Mouse (Mus musculus): Measurements from ENCODE around the gene E130311K13Rik. TPM values are rescaled to one million over a fixed set of nuclear protein-coding genes. Genes with fewer than 3 reads are reported as not detected.

The E130311K13Rik gene
- total RNA-seq, 4 experiments from 2014 or later, result 5.4 to 8.8 (median 7.4) TPM

- DNase-seq (ENCODE audit: low spot score in 2 of 2), result no peak
Measured at GRCm38 (mm10) chr3:63895786-63896185, 33.5 kb downstream of the E130311K13Rik start.

- no peak for DNase-seq (ENCODE audit: low spot score in 2 of 2)
Measured at GRCm38 (mm10) chr3:63893677-63894076, 35.6 kb downstream of the E130311K13Rik start.

GRCm38 (mm10) chr3:63892154-63892553 lies 37.1 kb downstream of the E130311K13Rik start:
- DNase-seq (ENCODE audit: low spot score in 2 of 2), result no peak

GRCm38 (mm10) chr3:63881065-63881464 lies 48.2 kb downstream of the E130311K13Rik start:
- no peak for DNase-seq (ENCODE audit: low spot score in 2 of 2)

GRCm38 (mm10) chr3:63878995-63879666 lies 50.1 kb downstream of the E130311K13Rik start:
- DNase-seq (ENCODE audit: low spot score in 2 of 2), result no peak

- DNase-seq (ENCODE audit: low spot score in 2 of 2), result no peak
Measured at GRCm38 (mm10) chr3:63872818-63873217, 56.5 kb downstream of the E130311K13Rik start.

- no peak for DNase-seq (ENCODE audit: low spot score in 2 of 2)
Measured at GRCm38 (mm10) chr3:63871249-63871648, 58.0 kb downstream of the E130311K13Rik start.

GRCm38 (mm10) chr3:63868285-63868684 lies 61.0 kb downstream of the E130311K13Rik start:
- DNase-seq (ENCODE audit: low spot score in 2 of 2), result no peak

- no peak for DNase-seq (ENCODE audit: low spot score in 2 of 2)
Measured at GRCm38 (mm10) chr3:63865069-63865468, 64.2 kb downstream of the E130311K13Rik start.

Other genes starting within 250 kb of the E130311K13Rik start
- gene Plch1, start 30.0 kb downstream of the E130311K13Rik start, total RNA-seq (2022), result under 1 TPM in 1 of 4 experiments, not detected in 3; 0.09 TPM
- 1 to 10 TPM; 4.4 to 6.1 (median 5.0) TPM for gene Slc33a1, start 35.3 kb upstream of the E130311K13Rik start, total RNA-seq (2022)
- 10 to 100 TPM; 16.6 to 18.4 (median 17.9) TPM for gene Gmps, start 46.6 kb upstream of the E130311K13Rik start, total RNA-seq (2022)
- under 1 TPM; 0.05 to 0.39 (median 0.20) TPM for gene Vmn2r1, start 152.1 kb upstream of the E130311K13Rik start, total RNA-seq (2022)
- gene Vmn2r2, start 212.5 kb upstream of the E130311K13Rik start, total RNA-seq (2022), result not detected

Measured in gastrocnemius, adult 8-10 months (tissue).